Mouse (Mus musculus) neutrophil, adult 5-6 weeks (primary cell): ENCODE results near the gene Lhx9. TPM values are rescaled to one million over a fixed set of nuclear protein-coding genes. Genes with fewer than 3 reads are reported as not detected.

Source experiments
- total RNA-seq: library from RNA; stranded (forward); fragments of 200-1000 nt; gene quantifications from 2 replicates; pipeline ENCODE4 v1.2.3, GENCODE M21; 2017

Gene Lhx9
- total RNA-seq, 1 experiment from 2014 or later, result not detected

Other genes starting within 250 kb of the Lhx9 start
- gene Nek7, start 228.4 kb downstream of the Lhx9 start, total RNA-seq, result 58.0 and 62.6 TPM in 2 replicates
- gene 2310009B15Rik, start 8.3 kb upstream of the Lhx9 start, total RNA-seq, result 2.9 and 6.1 TPM in 2 replicates
- 71.1 and 76.1 TPM in 2 replicates for gene Dennd1b, start 114.9 kb upstream of the Lhx9 start, total RNA-seq